Mouse (Mus musculus): ENCODE measurements at regions not wholly inside any gene's neighbourhood (a gene's known extent, or its start where the extent isn't known, plus 50 kb on each side); places are given as distances from the start of the nearest gene placed in this dataset.

DNA sequence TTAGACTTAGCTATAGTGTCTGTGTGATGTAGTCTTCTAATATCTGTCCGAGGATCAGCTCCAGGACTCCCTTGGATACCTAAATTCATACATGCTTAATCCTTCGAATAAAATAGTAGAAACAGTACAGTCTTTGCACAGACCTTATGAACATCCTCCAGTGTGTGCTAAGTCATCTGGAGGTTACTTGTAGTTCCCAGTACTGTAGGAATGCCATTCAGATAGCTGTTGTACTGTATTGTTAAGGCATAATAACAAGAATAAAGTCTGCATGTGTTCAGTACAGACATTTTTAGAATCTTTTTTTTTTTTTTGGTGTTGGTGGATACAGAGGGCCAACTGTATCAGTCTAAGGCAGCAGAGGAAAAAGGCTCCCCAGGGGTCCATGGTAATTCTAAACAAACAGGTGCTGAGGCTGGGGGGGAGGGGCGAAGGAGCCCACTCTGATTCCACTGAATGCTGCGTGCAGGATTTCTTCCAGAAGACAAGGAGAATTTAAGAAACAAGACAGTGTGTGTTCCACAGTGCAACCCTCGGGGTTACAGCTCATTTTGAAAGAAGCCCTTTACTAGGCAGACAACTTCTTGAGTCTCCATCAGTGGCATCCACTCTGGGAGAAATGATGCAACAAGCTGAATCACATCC lies 67.7 kb upstream of the Kiz start:
- TF ChIP-seq POLR2A (IDR thresholded peaks at IDR 0.05; ENCODE audit: insufficient read depth, low read depth, low read length) (no peak), CTCF (IDR thresholded peaks at IDR 0.05) (no peak), EP300 (IDR thresholded peaks at IDR 0.05; ENCODE audit: insufficient read depth, low read depth, low read length) (no peak)
- no peak for DNase-seq
- Histone ChIP-seq H3K27me3 (ENCODE audit: control insufficient read depth, insufficient read depth, low read length) (no peaks in the 10 kb centered on the region), H3K9ac (ENCODE audit: low read depth, low read length) (no peak overlapping the region), H3K36me3 (ENCODE audit: control insufficient read depth, insufficient read depth, low read length) (no peaks in the 10 kb centered on the region), H3K27ac (no peak overlapping the region), H3K79me2 (replicated peaks; ENCODE audit: control insufficient read depth, insufficient read depth, low read length) (no peaks in the 10 kb centered on the region), H3K4me3 (no peak overlapping the region), H3K4me1 (ENCODE audit: control insufficient read depth, insufficient read depth, low read length) (no peaks in the 10 kb centered on the region)
- intact Hi-C loops (cut with DNase I) = no loop called here
- WGBS = 71% methylated on average over 5 of the region's 5 CpGs

DNA sequence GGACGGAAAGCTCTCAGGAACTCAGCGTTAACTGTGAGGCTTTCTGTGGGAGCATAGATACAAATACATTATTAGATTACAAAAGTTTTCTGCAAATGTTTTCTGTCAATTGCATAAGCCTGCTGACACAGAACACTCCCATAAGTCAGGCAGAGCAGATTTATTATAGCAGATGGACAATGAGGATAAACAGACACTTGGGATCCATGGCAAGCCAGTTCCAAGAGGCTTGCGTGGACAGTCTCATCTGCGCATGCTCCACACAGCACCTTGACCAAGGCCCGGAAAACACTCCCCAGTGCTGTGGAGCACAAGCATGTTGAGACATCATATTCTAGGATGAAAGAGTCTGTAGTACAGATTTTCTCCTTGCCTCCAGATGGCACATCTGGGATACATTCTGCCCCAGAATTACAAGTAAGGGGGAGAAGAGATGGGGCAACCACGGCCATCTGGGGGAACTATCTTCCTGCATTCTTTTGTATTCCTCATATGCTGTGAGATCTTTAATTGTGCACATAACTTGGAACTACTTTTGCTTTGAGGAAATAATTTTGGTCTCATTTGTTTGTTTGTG lies 62.7 kb upstream of the Kiz start:
- no peaks in the 10 kb centered on the region for H3K79me2 ChIP-seq (replicated peaks; ENCODE audit: control insufficient read depth, insufficient read depth, low read length)
- no peak for DNase-seq
- intact Hi-C loops (cut with DNase I) = no loop called here
- WGBS = 84% methylated on average over 6 of the region's 6 CpGs
- no peak overlapping the region for H3K4me3 ChIP-seq
- H3K36me3 ChIP-seq (ENCODE audit: control insufficient read depth, insufficient read depth, low read length) = no peaks in the 10 kb centered on the region
- H3K27ac ChIP-seq = no peak overlapping the region
- no peak overlapping the region for H3K9ac ChIP-seq (ENCODE audit: low read depth, low read length)
- no peaks in the 10 kb centered on the region for H3K27me3 ChIP-seq (ENCODE audit: control insufficient read depth, insufficient read depth, low read length)
- no peaks in the 10 kb centered on the region for H3K4me1 ChIP-seq (ENCODE audit: control insufficient read depth, insufficient read depth, low read length)
- TF ChIP-seq EP300 (IDR thresholded peaks at IDR 0.05; ENCODE audit: insufficient read depth, low read depth, low read length) (no peak), POLR2A (IDR thresholded peaks at IDR 0.05; ENCODE audit: insufficient read depth, low read depth, low read length) (no peak), CTCF (IDR thresholded peaks at IDR 0.05) (no peak)

DNA sequence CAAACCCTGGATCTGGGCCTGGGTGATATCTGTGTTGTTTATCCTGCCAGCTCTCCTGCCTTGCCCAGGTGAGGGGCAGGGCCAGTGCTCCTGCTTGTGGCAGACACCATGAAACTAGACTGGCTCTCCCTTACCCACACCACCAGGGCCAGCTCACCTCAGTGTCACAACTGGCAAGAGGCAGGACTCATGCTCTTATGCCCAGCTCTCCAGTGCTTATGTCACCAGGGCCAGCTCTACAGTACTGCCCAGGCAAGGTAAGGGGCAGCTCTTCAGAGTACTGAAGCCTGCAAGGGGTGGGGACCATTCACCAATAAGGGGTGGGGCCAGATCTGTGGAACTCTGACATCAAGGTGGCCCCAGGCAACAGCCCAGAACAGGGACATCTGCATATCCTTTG lies 52.7 kb upstream of the Kiz start:
- no peak overlapping the region for H3K4me3 ChIP-seq
- H3K27ac ChIP-seq = no peak overlapping the region
- intact Hi-C loops (cut with DNase I) = no loop called here
- no peak for TF ChIP-seq EP300 (IDR thresholded peaks at IDR 0.05; ENCODE audit: insufficient read depth, low read depth, low read length)
- TF ChIP-seq CTCF (IDR thresholded peaks at IDR 0.05) = no peak
- TF ChIP-seq POLR2A (IDR thresholded peaks at IDR 0.05; ENCODE audit: insufficient read depth, low read depth, low read length) = no peak
- DNase-seq = no peak
- H3K4me1 ChIP-seq (ENCODE audit: control insufficient read depth, insufficient read depth, low read length) = no peaks in the 10 kb centered on the region
- no peaks in the 10 kb centered on the region for H3K27me3 ChIP-seq (ENCODE audit: control insufficient read depth, insufficient read depth, low read length)
- no peaks in the 10 kb centered on the region for H3K79me2 ChIP-seq (replicated peaks; ENCODE audit: control insufficient read depth, insufficient read depth, low read length)
- no peak overlapping the region for H3K9ac ChIP-seq (ENCODE audit: low read depth, low read length)
- no peaks in the 10 kb centered on the region for H3K36me3 ChIP-seq (ENCODE audit: control insufficient read depth, insufficient read depth, low read length)

All from heart, adult 2 months (tissue).